Mouse (Mus musculus) liver, embryonic 11.5 days (tissue): Measurements from ENCODE around the gene Ptov1. TPM values are rescaled to one million over a fixed set of nuclear protein-coding genes. Genes with fewer than 3 reads are reported as not detected.
"Not testable (repeated sequence)": the region's sequence is repeated elsewhere in the genome, so short reads cannot be mapped to it uniquely, and the experiment has no call there.

Source experiments
- ATAC-seq: fragments of 200-750 bp; cut with Nextera tagmentation; replicated peaks from 2 replicates; pipeline ENCODE4 v1.8.0; 2017; ENCODE audit warnings: moderate number of reproducible peaks, mild to moderate bottlenecking, moderate TSS enrichment, moderate library complexity; ENCODE audit not compliant: low FRiP score
- DNase-seq: peaks from one replicate; pipeline ENCODE4 v3.0.0-alpha.2; 2017; ENCODE audit warnings: low spot score
- H3K27ac ChIP-seq: fragments of 300-500 bp; sonication (generic); 2 replicates; pipeline ENCODE4 v1.5.1; 2014; ENCODE audit warnings: mild to moderate bottlenecking, low read depth, low read length, control low read depth
- H3K27me3 ChIP-seq: fragments of 300-500 bp; sonication (generic); replicated peaks from 2 replicates; pipeline ENCODE4 v1.6.1; 2014; ENCODE audit warnings: low read length, mixed read lengths; ENCODE audit not compliant: control insufficient read depth, insufficient read depth
- H3K36me3 ChIP-seq: fragments of 300-500 bp; sonication (generic); 2 replicates; pipeline ENCODE4 v1.6.1; 2014; ENCODE audit warnings: mild to moderate bottlenecking, low read length, moderate library complexity, mixed read lengths; ENCODE audit not compliant: control insufficient read depth, insufficient read depth
- H3K4me1 ChIP-seq: fragments of 300-500 bp; sonication (generic); replicated peaks from 2 replicates; pipeline ENCODE4 v1.6.1; 2014; ENCODE audit warnings: low read length, mixed read lengths; ENCODE audit not compliant: control insufficient read depth, insufficient read depth
- H3K4me2 ChIP-seq: fragments of 300-500 bp; sonication (generic); 2 replicates; pipeline ENCODE4 v1.6.1; 2014; ENCODE audit warnings: mild to moderate bottlenecking, control low read depth, moderate library complexity
- H3K4me3 ChIP-seq: fragments of 300-500 bp; sonication (generic); 2 replicates; pipeline ENCODE4 v1.5.1; 2014; ENCODE audit warnings: low read depth, low read length, control low read depth
- H3K9ac ChIP-seq: fragments of 300-500 bp; sonication (generic); 2 replicates; pipeline ENCODE4 v1.6.1; 2014; ENCODE audit warnings: low read depth, low read length, control low read depth
- H3K9me3 ChIP-seq: fragments of 300-500 bp; sonication (generic); 2 replicates; pipeline ENCODE4 v1.6.1; 2016; ENCODE audit warnings: low read length, inconsistent platforms, mixed read lengths; ENCODE audit not compliant: control insufficient read depth
- WGBS: fragments of 180-500 bp; shearing (Covaris S2); extraction: QIAGEN DNeasy Blood & Tissue Kit; methylation state at CpG from one replicate; pipeline ENCODE4 v1.1.7; 2014; 5-methylcytosine and 5-hydroxymethylcytosine counted together
- polyA plus RNA-seq: library from polyadenylated mRNA; unstranded; fragments of >200 nt; fragmentation: Nextera tagmentation; extraction: Ambion mirVana; gene quantifications from 2 replicates; pipeline ENCODE4 v1.2.1, GENCODE M21; 2014

Gene Ptov1
- polyA plus RNA-seq, 1 experiment from 2014 or later: 162 TPM

DNA sequence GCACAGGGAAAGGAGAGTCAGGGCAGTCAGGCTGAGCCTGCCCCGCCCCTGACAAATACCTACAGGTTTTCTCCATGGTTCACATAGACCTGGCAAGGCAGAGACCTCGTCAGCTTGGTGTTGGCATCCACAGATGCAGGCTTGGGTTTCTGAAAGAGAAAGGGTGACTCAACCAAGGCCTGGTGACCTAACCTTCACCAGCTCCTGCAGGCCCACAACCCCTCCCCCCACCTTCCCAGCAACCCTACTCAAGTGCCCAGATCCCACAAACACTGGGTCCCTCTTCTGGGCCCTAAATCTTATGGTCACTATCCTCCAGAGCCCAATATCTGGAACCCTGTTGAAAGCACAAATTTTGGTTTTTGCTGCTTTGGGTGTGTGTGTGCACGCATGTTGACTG lies 13.4 kb upstream of the Ptov1 start:
- H3K4me2 ChIP-seq: no peak overlapping the region
- 86% methylated on average over 3 of the region's 3 CpGs for WGBS
- no peaks in the 10 kb centered on the region for H3K9me3 ChIP-seq
- no peak overlapping the region for H3K9ac ChIP-seq
- no peaks in the 10 kb centered on the region for H3K4me1 ChIP-seq
- ATAC-seq (no peak), DNase-seq (no peak)
- no peaks in the 10 kb centered on the region for H3K27me3 ChIP-seq
- H3K4me3 ChIP-seq: no peak overlapping the region
- peaks cover 48% of the 10 kb centered on the region for H3K36me3 ChIP-seq
- no peak overlapping the region for H3K27ac ChIP-seq

DNA sequence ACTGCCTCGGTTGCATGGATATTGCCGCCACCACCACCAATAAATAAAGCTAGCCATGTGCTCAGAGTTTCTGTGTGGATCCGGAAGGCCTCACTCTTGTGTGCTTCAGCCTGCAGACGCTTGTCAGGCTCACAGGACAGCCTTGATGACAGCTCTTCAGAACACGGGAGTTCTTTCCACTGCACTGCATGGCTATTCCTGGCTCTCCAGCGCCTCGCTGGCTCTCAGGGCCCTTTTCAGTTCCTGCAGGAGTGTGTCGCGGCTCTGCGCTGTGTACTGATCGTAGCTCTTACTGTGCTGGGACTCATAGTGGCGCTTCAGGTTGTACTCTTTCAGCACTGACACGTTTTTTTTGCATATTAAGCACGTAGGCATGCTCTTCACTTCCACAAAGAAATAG lies 8.2 kb upstream of the Ptov1 start:
- H3K4me3 ChIP-seq: no peak overlapping the region

GRCm38 (mm10) chr7:44871774-44872173 lies 2.2 kb upstream of the Ptov1 start:
- not testable (repeated sequence) for DNase-seq, H3K9ac ChIP-seq, H3K36me3 ChIP-seq, H3K4me3 ChIP-seq, H3K9me3 ChIP-seq, ATAC-seq, H3K4me2 ChIP-seq, H3K27ac ChIP-seq, H3K27me3 ChIP-seq
- peaks cover 23% of the 10 kb centered on the region for H3K4me1 ChIP-seq
- WGBS: 94% methylated on average over 2 of the region's 2 CpGs

More for the DNA sequence above, 8.2 kb upstream of the Ptov1 start:
- no peak for DNase-seq
- H3K4me1 ChIP-seq: no peaks in the 10 kb centered on the region; the same call in 1 of the 2 replicates
- H3K9ac ChIP-seq: no peak overlapping the region
- H3K4me2 ChIP-seq: no peak overlapping the region
- H3K27me3 ChIP-seq: no peaks in the 10 kb centered on the region
- no peak for ATAC-seq
- peaks cover 47% of the 10 kb centered on the region for H3K36me3 ChIP-seq
- no peaks in the 10 kb centered on the region for H3K9me3 ChIP-seq
- 87% methylated on average over 14 of the region's 14 CpGs for WGBS
- no peak overlapping the region for H3K27ac ChIP-seq

DNA sequence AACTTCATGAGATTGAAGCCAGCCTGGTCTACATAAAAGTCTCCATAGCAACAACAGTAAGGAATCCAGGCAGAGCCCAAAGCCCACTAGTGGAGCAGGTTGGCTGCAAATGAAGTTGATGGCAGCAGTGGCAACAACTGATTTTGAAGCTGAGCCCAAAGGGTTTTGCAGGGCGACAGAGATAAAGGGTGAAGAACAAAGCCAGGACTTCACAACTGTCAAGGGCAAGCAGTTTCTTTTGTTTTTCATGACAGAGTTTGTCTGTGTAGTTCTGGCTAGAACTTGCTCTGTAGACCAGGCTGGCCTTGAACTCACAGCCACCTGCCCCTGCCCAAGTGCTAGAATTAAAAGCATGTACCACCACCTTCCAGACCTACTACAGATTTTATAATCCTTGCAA lies 1.6 kb upstream of the Ptov1 start:
- Histone ChIP-seq H3K4me2 (no peak overlapping the region), H3K4me3 (no peak overlapping the region), H3K27ac (no peak overlapping the region), H3K27me3 (no peaks in the 10 kb centered on the region), H3K36me3 (peaks cover under 1% of the 10 kb centered on the region; the same call in 1 of the 2 replicates), H3K9me3 (no peaks in the 10 kb centered on the region), H3K4me1 (peaks cover 29% of the 10 kb centered on the region), H3K9ac (no peak overlapping the region)
- no peak for DNase-seq
- no peak for ATAC-seq
- WGBS: 72% methylated on average over 1 of the region's 1 CpGs

DNA sequence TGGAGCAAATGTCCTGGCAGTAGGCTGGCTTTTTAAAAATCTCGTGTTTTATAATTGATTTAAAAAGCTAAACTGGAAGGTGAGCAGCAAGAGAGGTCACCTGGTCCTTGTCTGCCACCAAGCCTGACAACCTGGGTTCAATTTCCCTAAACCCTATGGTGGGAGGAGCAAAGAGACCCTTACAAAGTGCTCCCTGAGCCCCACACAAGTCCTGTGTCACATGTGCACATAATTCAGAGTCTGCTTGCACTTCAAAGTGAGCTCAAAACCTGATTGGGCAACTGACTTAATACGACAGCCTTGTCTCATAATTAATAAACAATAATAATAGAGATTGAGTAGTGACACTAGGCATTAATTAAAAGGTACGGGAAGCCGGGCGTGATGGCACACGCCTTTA lies 1.0 kb upstream of the Ptov1 start:
- peak overlapping the region; percentile 94 for H3K4me3 ChIP-seq
- no peaks in the 10 kb centered on the region for H3K27me3 ChIP-seq
- peak overlapping the region; percentile 97 for H3K9ac ChIP-seq
- 80% methylated on average over 6 of the region's 6 CpGs for WGBS
- peaks cover 34% of the 10 kb centered on the region for H3K4me1 ChIP-seq
- H3K36me3 ChIP-seq: peaks cover 3% of the 10 kb centered on the region; the same call in 1 of the 2 replicates
- ATAC-seq: no peak
- no peak for DNase-seq
- H3K4me2 ChIP-seq: peak overlapping the region; percentile 91
- no peaks in the 10 kb centered on the region for H3K9me3 ChIP-seq
- H3K27ac ChIP-seq: peak overlapping the region; percentile 99

DNA sequence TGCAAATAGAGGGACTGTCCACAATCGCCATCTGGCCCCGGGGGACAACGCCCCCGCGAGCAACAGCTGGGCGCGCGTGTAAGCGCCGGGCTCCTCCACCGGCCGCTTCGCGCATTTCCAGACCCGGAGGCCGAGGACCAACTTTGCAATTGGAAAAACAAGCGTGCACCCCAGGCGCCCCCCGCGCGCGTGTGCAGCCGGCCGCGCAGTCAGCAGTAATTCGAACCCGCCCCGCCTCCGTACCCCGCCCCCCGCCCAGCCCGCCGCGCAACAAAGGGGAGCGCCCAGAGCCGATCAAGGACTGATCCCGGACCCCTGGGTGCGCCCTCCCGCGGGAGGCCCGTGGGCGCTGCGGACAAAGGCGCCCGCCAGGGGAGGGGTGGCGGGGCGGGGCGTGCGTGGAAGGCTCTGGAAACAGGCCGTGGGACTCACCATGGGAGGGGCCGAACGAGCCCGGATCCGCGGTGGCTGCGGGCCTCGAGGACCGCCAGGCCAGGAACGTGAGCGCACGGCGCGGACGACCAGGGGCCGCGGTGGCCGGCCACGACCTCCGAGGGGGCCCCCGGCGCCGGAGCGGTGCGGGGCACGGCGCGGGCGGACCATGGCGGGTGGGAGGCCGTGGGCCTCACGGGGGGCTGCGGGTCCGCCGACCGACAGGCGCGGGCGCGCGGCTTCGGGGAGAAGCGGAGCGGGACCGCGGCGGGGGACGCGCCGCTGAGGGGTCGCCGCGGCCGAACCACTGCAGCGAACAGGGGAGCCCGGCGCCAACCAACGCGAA lies 480 bp downstream of the Ptov1 start:
- peak; percentile 76 for DNase-seq
- Histone ChIP-seq H3K27me3 (no peaks in the 10 kb centered on the region), H3K4me3 (peak overlapping the region; percentile 94), H3K27ac (peak overlapping the region; percentile 99), H3K36me3 (peaks cover 17% of the 10 kb centered on the region), H3K9ac (peak overlapping the region; percentile 97), H3K4me1 (peaks cover 36% of the 10 kb centered on the region), H3K4me2 (peak overlapping the region; percentile 91), H3K9me3 (no peaks in the 10 kb centered on the region)
- under 1% methylated on average over 102 of the region's 108 CpGs for WGBS
- ATAC-seq: peak; percentile 49

- ATAC-seq: no peak
- peaks cover 24% of the 10 kb centered on the region for H3K36me3 ChIP-seq
- no peaks in the 10 kb centered on the region for H3K9me3 ChIP-seq
- 14% methylated on average over 16 of the region's 16 CpGs for WGBS
- peak overlapping the region; percentile 99; the same call in 1 of the 2 replicates for H3K27ac ChIP-seq
- peak overlapping the region; percentile 94 for H3K4me3 ChIP-seq
- no peaks in the 10 kb centered on the region for H3K27me3 ChIP-seq
- peaks cover 36% of the 10 kb centered on the region for H3K4me1 ChIP-seq
- no peak for DNase-seq
- peak overlapping the region; percentile 97 for H3K9ac ChIP-seq
- peak overlapping the region; percentile 91 for H3K4me2 ChIP-seq
Observed at GRCm38 (mm10) chr7:44868465-44868864, 1.1 kb downstream of the Ptov1 start.

DNA sequence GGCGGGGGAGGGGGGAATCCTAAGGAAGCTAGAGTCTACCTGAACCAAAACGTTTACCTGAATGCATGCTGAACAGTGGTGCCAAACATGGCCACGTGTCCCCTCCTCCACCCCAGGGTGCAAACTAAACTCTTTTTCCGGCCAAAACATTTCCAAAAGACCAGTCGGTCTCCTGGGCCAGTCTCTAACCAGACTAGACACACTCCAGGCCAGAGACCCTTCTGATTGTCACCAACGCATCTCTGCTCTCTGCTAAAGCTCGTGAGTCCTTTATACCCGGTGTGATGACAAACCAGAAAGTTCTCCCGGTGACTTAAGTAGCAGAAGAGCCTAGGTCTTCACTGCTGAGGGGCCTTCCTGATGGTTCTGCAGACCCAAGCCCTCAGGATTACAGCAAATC lies 1.8 kb downstream of the Ptov1 start:
- 66% methylated on average over 9 of the region's 9 CpGs for WGBS
- Histone ChIP-seq H3K9me3 (no peaks in the 10 kb centered on the region), H3K36me3 (peaks cover 30% of the 10 kb centered on the region), H3K27me3 (no peaks in the 10 kb centered on the region), H3K9ac (0 out of 2 replicates have a peak overlapping the region, but pooled peaks have one; percentile 97), H3K27ac (no peak overlapping the region), H3K4me3 (peak overlapping the region; percentile 94), H3K4me2 (peak overlapping the region; percentile 91), H3K4me1 (peaks cover 36% of the 10 kb centered on the region)
- DNase-seq (no peak), ATAC-seq (no peak)
